Mouse (Mus musculus) monocyte, adult 2 months (primary cell): ENCODE measurements around the gene Nhej1.
A peak's percentile ranks its signal among the peaks of the same experiment; 100 is the strongest.

ENCODE experiments used
- DNase-seq, 2 experiments: peaks; one replicate each; pipeline ENCODE4 v3.0.0; 2022; ENCODE audit warnings: low spot score in 2 of 2, low read depth in 1 of 2

Nhej1 gene

GRCm38 (mm10) chr1:74977001-74977400 is 148.0 kb downstream of the Nhej1 start:
- no peak for DNase-seq

DNA sequence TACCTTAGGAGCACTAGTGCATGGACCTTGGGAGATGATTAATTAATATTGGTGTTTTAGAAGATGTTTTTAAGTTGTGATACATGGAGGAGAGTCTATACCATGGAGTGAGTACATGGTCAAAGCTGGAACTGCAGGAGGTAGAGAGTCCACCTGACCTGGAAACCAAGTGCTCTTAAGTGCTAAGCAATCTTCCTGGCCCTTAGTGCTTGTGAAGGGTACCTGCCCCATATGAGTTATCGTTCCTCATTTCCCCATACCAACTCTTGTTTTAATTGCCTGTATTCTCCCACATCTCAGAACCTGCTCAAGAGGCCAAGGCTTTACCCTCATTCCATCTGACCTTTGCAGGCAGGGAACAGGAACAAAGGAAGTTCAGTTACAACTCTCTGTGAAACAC is 149.1 kb downstream of the Nhej1 start:
- no peak for DNase-seq

DNA sequence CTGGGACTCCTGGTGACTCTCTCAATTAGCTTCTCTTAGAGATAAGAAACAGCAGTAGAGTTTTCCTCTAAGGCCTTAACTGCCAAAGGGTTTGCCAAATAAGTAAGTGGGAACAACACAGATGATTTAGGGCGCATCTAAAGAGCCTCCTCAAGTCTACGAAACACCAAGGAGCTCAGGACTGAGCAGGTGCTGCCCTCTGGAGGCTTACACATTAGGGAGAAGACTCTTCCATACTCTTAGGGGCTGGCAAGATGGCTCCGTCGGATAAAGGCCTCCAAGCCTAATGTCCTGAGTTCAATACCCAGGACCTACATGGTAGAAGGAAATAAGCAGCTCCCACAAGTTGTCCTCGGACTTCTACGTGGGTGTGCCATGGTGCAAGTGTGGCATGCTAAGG is 151.4 kb downstream of the Nhej1 start:
- no peak for DNase-seq

- no peak for DNase-seq
Measured at GRCm38 (mm10) chr1:74971353-74972050, 153.5 kb downstream of the Nhej1 start.

DNA sequence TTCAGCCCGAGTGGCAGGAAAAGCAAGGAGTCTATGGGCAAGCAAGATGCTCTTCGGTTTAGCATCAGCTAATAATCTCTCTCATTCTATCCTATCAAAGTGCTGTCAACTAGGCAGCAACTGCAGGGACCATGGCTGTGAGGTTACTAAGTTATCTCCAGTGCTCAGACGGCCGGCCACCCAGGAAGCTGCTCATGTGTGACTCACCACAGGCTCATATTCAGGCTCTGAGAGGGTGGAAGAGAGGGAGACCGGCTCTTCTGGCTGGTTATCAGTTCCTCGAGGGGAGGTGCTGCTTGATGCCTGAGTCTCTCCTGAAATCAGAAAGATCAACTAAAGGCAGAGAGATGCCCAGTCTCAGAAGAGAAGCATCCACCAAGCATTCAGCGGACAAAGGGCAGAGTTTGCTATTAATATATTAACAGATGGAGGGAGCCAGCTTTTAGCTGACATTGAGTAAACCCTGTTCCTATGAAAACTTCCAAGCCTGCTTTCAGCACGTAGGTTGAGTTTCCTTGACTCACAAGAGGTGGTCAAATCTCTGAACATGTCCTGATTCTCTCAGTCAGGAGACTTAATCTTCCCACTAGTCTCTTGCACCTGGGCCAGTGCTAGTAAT is 156.9 kb downstream of the Nhej1 start:
- DNase-seq = no peak

GRCm38 (mm10) chr1:74964494-74965215 is 160.3 kb downstream of the Nhej1 start:
- DNase-seq = peak in 1 of 2 experiments; percentile 29

DNA sequence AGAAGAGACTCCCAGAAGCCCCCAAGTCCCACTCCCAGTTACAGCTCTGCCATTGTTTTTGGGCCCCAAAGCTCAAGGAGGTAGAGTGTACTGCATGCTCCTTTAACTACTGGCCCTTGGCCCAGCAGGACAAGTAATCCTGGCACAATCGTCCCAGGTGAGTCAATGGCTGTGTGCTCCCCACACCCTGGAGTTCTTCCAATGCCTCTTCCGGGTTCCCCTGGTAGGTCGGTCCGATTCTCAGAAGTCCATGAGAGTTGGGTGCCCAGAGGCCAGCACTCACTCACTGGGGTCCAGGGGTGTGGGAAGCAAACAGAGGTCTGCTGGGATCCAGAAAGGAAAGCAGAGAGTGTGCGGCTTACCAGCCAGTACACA is 162.2 kb downstream of the Nhej1 start:
- DNase-seq = no peak

DNA sequence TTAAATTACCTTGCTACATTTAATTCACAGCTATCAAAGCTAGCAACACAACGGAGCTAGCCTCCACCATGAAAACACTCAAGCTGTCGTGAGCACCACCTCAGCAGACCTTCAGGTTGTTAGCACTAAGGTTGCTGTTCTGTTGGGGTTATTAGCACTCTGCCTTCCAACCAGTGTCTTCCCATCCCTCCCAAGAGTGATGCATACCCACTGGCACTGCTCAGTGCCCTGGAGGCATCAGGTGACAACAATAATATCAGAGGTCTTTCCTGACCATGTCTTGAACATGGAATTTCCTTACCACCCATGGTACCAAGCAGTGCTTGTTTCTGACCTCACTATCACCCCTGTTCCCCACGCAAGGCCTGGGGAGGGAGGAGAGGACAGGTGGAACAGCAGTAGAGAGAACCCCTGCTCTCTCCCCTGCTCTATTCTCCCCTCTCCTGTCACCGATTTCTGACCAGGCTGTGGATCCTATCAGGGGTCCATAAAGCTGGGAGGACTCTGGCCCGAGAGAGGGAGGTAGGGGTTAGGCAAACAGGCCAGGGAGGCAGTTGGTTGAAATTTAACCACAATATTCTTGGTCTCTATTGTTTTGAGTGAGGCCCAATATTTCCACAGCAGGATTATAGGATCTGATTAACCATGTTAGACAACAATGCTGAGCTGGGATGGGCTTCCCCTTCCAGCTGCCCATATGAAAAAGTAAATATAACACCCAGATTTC is 162.7 kb downstream of the Nhej1 start:
- no peak for DNase-seq

- no peak for DNase-seq
Measured at GRCm38 (mm10) chr1:74961722-74962121, 163.3 kb downstream of the Nhej1 start.

DNA sequence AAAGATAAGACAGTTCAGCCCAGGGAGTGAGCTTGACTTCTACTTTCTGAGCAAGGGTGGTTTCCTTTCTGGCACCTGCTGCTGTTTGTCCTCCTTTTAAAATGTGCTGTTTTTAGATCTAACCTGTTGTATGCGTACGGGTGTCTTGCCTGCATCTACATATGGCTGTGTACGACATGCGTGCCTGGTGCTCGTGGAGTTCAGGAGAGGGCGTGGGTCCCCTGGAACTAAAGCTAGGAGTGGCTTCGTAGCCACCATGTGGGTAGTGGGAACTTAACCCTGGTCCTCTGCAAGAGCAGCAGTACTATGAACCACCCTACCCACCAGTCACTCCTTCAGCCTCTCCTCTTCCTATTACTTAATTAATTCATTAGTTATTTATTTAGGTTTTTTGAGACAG is 164.9 kb downstream of the Nhej1 start:
- no peak for DNase-seq

GRCm38 (mm10) chr1:74951556-74952210 is 173.3 kb downstream of the Nhej1 start, which contains the start of gene Ihh:
TSS of gene Ihh (minus strand) at chr1:74951672.
- DNase-seq = no peak

DNA sequence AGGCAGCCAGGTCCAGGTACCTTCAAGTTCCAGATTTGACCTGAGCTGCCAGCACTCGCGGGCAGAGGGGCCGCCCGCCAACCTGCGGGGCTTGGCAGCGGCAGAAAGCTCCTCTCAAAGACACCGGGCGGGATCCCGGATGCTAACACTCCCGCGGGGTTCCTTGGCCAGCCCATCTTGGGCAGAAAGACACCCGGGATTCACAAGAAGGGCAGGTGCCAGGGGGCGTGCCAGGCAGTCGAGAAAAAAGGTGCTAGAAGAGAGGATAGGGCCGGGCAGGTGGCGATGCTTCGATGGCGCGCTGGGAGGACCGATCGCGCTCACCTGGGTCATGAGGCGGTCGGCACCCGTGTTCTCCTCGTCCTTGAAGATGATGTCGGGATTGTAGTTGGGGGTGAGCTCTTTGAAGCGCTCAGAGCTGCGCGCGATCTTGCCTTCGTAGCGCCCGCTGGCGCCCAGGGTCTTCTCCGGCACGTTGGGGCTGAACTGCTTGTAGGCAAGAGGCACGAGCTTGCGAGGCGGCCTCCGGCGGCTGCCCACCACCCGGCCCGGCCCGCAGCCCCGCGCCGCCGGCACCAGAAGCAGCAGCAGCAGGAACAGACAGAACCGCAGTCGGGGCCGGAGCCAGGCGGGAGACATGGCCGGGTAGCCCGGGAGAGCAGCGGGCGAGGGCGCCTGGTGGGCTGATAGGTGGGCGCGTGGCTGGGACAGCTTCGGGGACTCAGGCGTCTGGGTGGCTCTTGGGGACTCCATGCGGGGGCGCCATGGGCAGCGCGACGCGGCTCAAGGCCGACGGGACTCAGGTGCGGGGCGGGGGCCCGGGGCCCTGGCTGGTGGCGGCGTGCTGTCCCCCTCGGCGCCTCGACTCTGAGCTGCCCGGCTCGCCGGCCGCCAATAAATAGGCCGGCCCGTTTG is 174.2 kb downstream of the Nhej1 start:
- DNase-seq = no peak

DNA sequence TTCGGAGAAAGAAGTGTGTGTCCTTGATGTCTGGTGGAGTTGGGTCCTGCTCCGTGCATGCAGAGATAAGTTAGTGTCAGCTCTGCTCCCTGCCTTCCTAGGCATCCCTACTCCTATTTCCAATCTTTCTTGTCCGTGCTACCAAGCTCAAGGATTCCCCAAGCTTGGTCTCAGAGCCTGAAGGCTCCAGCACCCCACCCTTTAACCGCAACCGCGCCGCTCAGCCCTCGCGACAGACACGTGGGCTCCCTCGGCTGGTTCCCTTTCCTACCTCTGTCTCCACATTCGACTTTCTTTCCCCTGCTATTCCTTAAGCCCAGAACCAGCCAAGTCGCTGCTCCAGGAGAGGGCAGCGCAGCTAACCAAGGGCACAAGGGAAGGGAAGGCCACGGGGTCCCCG is 174.9 kb downstream of the Nhej1 start:
- no peak for DNase-seq

- no peak for DNase-seq
Measured at GRCm38 (mm10) chr1:74949666-74950050, 175.3 kb downstream of the Nhej1 start.

DNA sequence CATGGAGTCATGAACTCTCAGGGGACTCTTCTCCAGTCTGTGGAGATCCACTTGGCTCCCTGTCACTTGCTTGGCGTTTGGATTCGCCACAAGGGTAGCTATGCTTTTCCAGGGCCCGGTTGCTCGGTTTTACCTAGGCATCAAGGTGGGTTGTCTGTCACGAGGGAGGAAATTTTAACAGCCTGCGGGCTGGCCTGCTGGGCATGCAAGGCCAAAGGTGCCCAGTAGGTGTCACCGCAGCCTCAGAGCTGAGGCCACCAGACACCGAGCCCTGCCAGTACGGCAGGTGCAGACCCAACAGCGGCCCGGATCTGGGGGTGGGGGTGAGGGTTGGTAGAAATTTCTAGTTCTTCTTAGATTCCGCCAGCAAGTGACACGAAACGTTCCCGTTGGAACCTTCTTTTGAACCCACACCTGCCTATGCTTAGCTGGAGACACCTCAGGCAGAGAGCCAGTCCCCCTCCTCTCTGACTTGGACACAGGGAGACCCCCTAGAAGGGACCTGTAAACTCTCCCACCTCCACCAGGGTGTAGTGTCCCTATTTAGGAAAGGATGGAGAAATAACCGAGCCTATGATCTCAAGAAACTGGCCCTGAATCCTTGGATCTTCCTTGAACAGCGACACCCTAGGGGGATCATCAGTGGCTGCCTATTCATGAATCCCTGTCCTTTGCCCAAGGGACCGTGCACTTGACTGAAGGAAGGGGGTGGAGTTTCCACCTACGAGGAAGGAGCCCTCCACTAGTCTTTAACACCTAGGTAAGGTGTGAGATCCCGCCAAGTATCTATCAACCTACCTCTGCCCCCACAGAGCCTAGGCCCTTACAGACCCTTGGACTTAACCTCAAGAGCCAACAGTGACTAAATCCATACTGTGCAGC is 176.0 kb downstream of the Nhej1 start:
- peak in 1 of 2 experiments; percentile 12 for DNase-seq

DNA sequence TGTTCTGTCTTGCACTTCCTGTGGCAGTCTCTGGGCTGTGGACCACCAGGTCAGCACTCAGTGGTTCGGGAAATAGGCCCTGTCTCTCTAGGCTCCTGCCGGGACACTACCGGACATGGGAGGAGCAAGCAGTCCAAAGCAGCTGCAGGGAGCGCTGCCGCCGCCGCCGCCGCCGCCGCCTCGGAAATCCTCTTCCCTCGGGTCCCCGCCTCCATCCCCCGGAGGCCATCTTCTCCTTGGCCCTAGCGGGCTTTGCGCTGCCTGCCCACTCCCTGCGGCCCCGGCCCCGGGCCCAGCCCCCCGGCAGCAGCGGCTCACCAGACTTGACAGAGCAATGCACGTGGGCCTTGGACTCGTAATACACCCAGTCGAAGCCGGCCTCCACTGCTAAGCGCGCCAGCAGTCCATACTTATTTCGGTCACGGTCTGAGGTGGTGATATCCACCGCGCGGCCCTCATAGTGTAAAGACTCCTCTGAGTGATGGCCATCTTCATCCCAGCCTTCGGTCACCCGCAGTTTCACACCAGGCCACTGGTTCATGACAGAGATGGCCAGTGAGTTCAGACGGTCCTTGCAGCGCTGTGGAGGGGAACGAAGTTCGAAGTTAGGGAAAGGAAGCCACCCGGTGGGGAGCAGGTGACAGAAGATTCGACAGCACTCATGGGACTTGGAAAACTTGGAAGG is 176.9 kb downstream of the Nhej1 start:
- no peak for DNase-seq

DNA sequence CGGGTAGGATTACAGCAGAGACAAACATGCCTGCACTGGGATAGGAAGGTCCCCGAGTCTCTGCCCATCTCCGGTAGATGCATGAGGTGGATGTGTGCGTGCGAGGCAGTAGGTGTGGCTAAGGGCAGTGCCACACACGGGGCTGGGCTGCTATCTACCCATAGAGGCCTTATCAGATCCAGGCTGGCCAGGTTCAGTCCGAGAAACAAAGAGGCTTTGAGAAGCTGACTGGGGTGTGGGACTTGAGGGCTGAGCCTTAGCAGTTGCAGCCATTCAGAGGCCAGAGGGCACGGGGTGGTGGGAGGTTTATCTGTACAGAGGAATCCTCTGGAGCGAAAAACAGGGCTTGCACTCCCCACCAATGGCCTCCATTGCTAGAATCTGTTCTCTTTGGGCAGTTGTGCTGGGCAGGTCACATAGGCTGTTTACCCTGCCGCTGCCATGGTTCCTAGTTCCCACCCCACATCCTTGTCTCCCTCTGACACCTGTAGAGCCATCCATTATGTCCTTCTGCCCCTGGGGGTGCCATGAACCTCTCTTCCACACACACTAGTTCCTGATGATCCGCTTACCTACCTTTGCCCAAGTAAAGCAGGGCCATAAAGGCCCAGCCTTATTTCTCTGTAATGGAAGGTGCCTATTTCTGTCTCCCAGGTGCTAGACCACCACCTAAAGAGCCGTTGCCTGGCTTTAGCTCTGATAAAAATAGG is 183.2 kb downstream of the Nhej1 start:
- DNase-seq = no peak

- DNase-seq = no peak
Measured at GRCm38 (mm10) chr1:74939762-74940161, 185.2 kb downstream of the Nhej1 start.
